Mouse (Mus musculus) right cerebral cortex, adult 18-20 months (tissue): Measurements from ENCODE around the gene Ak3.
A peak's percentile ranks its signal among the peaks of the same experiment; 100 is the strongest.

Source experiments
- DNase-seq: peaks from one replicate; pipeline ENCODE4 v3.0.0; 2022; ENCODE audit warnings: mixed read lengths

Gene Ak3

DNA sequence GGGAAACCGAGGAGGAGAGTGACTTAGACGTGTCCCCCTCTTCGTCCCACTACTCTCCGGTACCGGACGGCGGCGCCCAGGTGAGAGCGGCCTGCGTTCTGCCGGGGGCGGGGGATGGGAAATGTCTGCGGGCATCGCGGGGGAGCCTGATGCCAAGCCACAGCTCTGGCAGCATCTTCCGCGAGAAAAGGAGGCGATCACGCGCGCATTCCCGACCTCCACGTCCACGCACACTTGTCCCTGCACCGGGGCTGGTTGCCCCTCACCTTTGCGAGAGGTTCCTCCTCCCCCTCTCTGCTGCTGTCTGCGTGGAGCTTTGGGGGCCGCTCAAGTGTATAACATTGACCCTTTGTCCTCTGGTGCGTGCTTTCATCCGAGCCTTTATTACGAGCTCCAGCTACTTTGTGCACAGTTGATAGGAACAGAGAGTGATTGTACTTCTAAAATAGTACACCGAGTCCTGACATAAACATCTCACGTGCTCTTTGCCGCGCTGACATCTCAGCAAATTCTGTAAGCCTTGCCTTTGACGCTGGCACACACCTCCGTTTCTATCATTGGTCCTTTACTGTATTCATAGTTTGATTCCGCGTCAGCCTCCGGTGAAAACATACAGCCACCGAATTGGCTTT lies 57.1 kb downstream of the Ak3 start:
- peak; percentile 46 for DNase-seq

DNA sequence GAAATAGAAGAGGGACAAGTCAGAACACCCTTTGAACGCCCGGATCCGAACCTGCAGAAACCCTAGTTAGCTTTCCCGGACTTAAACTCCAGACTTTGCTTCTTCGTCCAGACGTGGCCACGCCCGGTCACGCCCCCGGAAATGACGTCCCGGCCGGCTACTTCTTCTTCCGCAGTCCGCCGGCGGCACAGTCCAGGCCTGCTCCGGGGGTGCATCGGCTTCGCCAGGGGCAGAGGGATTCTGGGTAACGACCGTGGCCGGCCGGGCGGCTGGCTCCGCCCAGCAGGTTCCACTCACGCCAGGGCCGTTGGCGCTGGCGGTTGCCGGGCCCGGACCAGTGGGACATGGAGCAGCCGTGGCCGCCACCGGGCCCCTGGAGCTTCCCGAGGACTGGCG lies 57.6 kb downstream of the Ak3 start, which contains the start of gene Cdc37l1:
TSS of gene Cdc37l1 (plus strand) at position 159 of the 396 bp plus-strand sequence.
- peak; percentile 97 for DNase-seq

DNA sequence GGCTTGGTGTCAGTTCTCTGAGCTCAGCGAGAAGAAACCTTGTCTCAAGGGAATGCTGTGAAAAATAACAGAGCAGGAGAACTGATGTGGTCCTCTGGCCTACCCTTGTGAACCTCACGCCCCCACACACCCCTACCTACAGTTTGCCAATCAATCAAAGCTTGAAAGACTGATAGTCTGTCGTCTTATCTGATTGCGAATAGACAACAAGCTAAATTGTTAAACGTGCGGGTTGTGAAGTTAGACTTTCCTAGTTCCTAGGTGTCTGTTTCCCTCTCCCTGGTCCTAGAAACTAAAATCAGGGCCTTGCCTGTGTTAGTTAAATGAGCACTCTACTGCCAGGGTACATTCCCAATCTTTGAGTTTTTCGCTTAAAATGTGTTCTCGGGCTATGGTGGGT lies 58.2 kb downstream of the Ak3 start:
- DNase-seq, result no peak

DNA sequence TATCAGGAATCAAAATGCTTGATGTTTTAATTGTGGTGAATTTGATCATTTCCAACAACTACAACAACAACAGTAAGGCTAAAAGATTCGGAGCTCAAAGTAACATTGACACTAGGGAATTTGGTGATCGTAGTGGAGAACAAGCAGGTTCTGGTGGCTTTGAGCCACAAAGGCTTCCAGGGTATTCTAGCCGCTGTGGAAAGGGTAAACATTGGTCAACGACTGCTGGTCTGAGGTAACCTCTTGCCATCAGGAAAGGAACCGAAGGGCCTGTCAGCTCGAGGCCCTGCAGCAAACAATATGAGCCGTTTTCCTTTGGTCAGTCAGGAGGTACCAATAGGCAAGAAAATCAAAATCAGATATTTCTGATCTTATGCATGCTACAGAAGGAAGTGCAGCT lies 65.1 kb downstream of the Ak3 start:
- no peak for DNase-seq

DNA sequence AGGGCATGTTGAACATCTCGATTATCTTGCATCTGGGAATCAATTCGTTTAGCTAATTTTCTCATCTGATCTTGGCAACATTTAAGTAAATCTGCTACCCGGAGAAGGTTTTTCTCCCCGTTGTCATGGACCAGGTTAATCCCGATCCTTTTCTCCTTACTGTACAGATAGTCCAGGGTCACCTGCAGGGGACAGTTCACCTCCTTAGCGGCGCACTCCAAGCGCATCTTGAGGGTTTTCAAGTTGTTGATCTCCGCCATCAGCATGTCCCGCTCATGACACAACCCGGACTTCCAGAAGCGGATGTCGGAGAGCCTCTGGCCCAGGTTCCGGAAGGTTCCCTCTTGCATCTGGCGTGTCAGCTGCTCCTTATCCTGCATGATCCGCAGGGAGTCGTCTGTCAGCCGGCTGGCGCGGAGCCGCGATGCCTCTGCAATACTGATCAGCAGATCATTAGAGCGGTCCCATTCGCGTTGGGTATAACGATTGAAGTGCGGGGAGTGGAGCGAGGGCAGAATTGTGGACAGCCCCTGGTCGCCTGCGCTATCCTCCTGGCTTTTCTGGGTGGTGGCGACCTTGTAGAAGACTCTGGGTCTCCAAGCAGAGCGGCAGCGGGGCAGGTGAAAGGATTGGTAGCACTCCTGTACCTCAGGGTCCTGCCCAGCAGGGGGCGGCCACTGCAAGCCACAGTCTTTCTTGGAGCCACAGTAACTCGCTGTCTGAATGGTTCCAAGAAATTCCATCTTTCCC lies 72.7 kb downstream of the Ak3 start:
- peak; percentile 89 for DNase-seq
